Mouse (Mus musculus) liver, adult 2 months (tissue): ENCODE results near the gene Scgn.

Experiments used
- CTCF ChIP-seq: fragments of 200-500 bp; IDR thresholded peaks from 2 replicates; pipeline ENCODE4 v1.5.1; 2011; ENCODE audit warnings: low read depth, low read length, control low read depth
- POLR2A ChIP-seq: fragments of 200-500 bp; IDR thresholded peaks from 2 replicates; pipeline ENCODE4 v1.6.1; 2011; ENCODE audit warnings: low read length, control low read depth; ENCODE audit not compliant: insufficient read depth; ENCODE audit errors: extremely low read depth

GRCm38 (mm10) chr13:23985130-23985529 is 5.9 kb downstream of the Scgn start:
- TF ChIP-seq CTCF (no peak), POLR2A (no peak)
